Mouse (Mus musculus) embryonic facial prominence, embryonic 12.5 days (tissue): ENCODE data around the gene Dusp2. TPM values are rescaled to one million over a fixed set of nuclear protein-coding genes. Genes with fewer than 3 reads are reported as not detected.

Source experiments
- ATAC-seq: fragments of 200-750 bp; cut with Nextera tagmentation; 2 replicates; pipeline ENCODE4 v1.8.0; 2017; ENCODE audit not compliant: insufficient number of reproducible peaks, insufficient read depth, low FRiP score, low TSS enrichment
- H3K27ac ChIP-seq: fragments of 300-500 bp; sonication (generic); 2 replicates; pipeline ENCODE4 v1.5.1; 2016; ENCODE audit warnings: mild to moderate bottlenecking
- H3K27me3 ChIP-seq: fragments of 300-500 bp; sonication (generic); 2 replicates; pipeline ENCODE4 v1.6.1; 2016; ENCODE audit warnings: mild to moderate bottlenecking, moderate library complexity
- H3K36me3 ChIP-seq: fragments of 300-500 bp; sonication (generic); 2 replicates; pipeline ENCODE4 v1.6.1; 2016; ENCODE audit warnings: mild to moderate bottlenecking
- H3K4me1 ChIP-seq: fragments of 300-500 bp; sonication (generic); 2 replicates; pipeline ENCODE4 v1.6.1; 2016
- H3K4me2 ChIP-seq: fragments of 300-500 bp; sonication (generic); replicated peaks from 2 replicates; pipeline ENCODE4 v1.6.1; 2016; ENCODE audit warnings: mild to moderate bottlenecking, moderate library complexity
- H3K4me3 ChIP-seq: fragments of 300-500 bp; sonication (generic); 2 replicates; pipeline ENCODE4 v1.5.1; 2016; ENCODE audit warnings: mild to moderate bottlenecking
- H3K9ac ChIP-seq: fragments of 300-500 bp; sonication (generic); 2 replicates; pipeline ENCODE4 v1.6.1; 2016; ENCODE audit warnings: mild to moderate bottlenecking, moderate library complexity
- H3K9me3 ChIP-seq: fragments of 300-500 bp; sonication (generic); 2 replicates; pipeline ENCODE4 v1.6.1; 2016; ENCODE audit warnings: mild to moderate bottlenecking, moderate library complexity
- WGBS: fragments of 180-500 bp; shearing (Covaris S2); methylation state at CpG from one replicate; pipeline ENCODE4 v1.1.7; 2016; 5-methylcytosine and 5-hydroxymethylcytosine counted together
- polyA plus RNA-seq: library from polyadenylated mRNA; unstranded; fragments of >200 nt; fragmentation: Nextera tagmentation; extraction: Ambion mirVana; gene quantifications from 2 replicates; pipeline ENCODE4 v1.2.1, GENCODE M21; 2016

Dusp2 gene
- polyA plus RNA-seq, 1 experiment from 2014 or later: 7.9 TPM

DNA sequence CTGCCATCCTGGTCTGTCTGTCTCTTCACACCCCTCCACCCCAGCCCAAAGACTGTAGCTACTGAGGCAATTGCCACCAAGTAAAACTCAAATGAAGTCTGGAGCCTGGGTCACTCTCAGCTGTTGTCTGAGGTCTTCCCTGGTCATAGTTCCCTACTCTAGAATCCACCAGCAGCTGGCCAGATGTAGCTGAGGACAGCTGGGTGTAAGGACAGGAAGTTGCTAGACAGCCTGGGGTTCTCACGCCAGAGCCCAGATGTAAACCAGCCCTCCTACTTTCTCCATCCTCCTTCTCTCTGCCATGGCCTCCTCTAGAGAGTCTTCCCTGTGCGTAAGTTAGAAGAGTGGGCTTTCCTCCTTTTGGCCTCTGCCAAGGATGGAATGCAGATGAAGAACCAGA is 51.6 kb downstream of the Dusp2 start:
- Histone ChIP-seq H3K4me1 (no peaks in the 10 kb centered on the region), H3K9ac (no peak overlapping the region), H3K4me2 (no peak overlapping the region), H3K9me3 (no peaks in the 10 kb centered on the region), H3K36me3 (no peaks in the 10 kb centered on the region), H3K27ac (no peak overlapping the region), H3K4me3 (no peak overlapping the region), H3K27me3 (no peaks in the 10 kb centered on the region)
- no peak for ATAC-seq
- 61% methylated on average over 2 of the region's 2 CpGs for WGBS

Other genes starting within 250 kb of the Dusp2 start
- gene Ncaph, start 202.2 kb upstream of the Dusp2 start, polyA plus RNA-seq: 91.3 and 96.2 TPM in 2 replicates
- 18.8 and 22.1 TPM in 2 replicates for gene Itpripl1, start 192.7 kb upstream of the Dusp2 start, polyA plus RNA-seq
- 2.4 and 2.9 TPM in 2 replicates for gene 1810024B03Rik, start 127.9 kb upstream of the Dusp2 start, polyA plus RNA-seq
- 88.2 and 89.1 TPM in 2 replicates for gene Snrnp200, start 127.8 kb upstream of the Dusp2 start, polyA plus RNA-seq
- gene Ciao1, start 88.3 kb upstream of the Dusp2 start, polyA plus RNA-seq: 55.7 and 57.1 TPM in 2 replicates
- gene Tmem127, start 88.3 kb upstream of the Dusp2 start, polyA plus RNA-seq: 28.1 and 31.3 TPM in 2 replicates
- 82.5 and 87.3 TPM in 2 replicates for gene Stard7, start 65.9 kb upstream of the Dusp2 start, polyA plus RNA-seq
- gene Astl, start 2.5 kb downstream of the Dusp2 start, polyA plus RNA-seq: 0.19 TPM in 1 of 2 replicates, not detected in the other
- gene Adra2b, start 27.0 kb downstream of the Dusp2 start, polyA plus RNA-seq: 1.7 and 1.8 TPM in 2 replicates
- gene Gpat2, start 89.0 kb downstream of the Dusp2 start, polyA plus RNA-seq: 0.19 and 0.22 TPM in 2 replicates
- 27.5 and 27.7 TPM in 2 replicates for gene Fahd2a, start 108.4 kb downstream of the Dusp2 start, polyA plus RNA-seq
- gene Kcnip3, start 185.9 kb downstream of the Dusp2 start, polyA plus RNA-seq: 2.2 TPM in 2 replicates
- gene Prom2, start 205.3 kb downstream of the Dusp2 start, polyA plus RNA-seq: 1.4 and 1.8 TPM in 2 replicates